Mouse (Mus musculus) G1E (cell line): ENCODE data around the gene Gm3336. TPM values are rescaled to one million over a fixed set of nuclear protein-coding genes. Genes with fewer than 3 reads are reported as not detected.

Experiments used
- ATAC-seq: 2 replicates; pipeline ENCODE4 v1.8.0; 2016; ENCODE audit warnings: mild to moderate bottlenecking; ENCODE audit not compliant: insufficient number of reproducible peaks, poor library complexity, low FRiP score, severe bottlenecking; ENCODE audit errors: extremely low read depth
- DNase-seq: peaks from one replicate; pipeline ENCODE4 v3.0.0; 2012; ENCODE audit warnings: low spot score
- H3K27me3 ChIP-seq: 2 replicates; pipeline ENCODE4 v1.6.1; 2012; ENCODE audit warnings: mild to moderate bottlenecking, low read length, inconsistent platforms; ENCODE audit not compliant: insufficient read depth
- H3K36me3 ChIP-seq: replicated peaks from 2 replicates; pipeline ENCODE3; 2012; ENCODE audit warnings: mild to moderate bottlenecking, inconsistent platforms
- H3K4me1 ChIP-seq: 2 replicates; pipeline ENCODE4 v1.6.1; 2012; ENCODE audit warnings: low read depth, low read length, inconsistent platforms, mixed read lengths; ENCODE audit not compliant: insufficient read depth
- H3K4me3 ChIP-seq: 2 replicates; pipeline ENCODE4 v1.5.1; 2012; ENCODE audit warnings: low read depth, mild to moderate bottlenecking, inconsistent platforms, low read length, moderate library complexity, mixed read lengths
- H3K9me3 ChIP-seq: replicated peaks from 2 replicates; pipeline ENCODE4 v1.6.1; 2012; ENCODE audit warnings: inconsistent platforms
- CTCF ChIP-seq: IDR thresholded peaks from 2 replicates; pipeline ENCODE4 v1.5.1; 2012; ENCODE audit warnings: low read depth, low read length, inconsistent platforms, mixed read lengths
- GATA1 ChIP-seq: IDR thresholded peaks from 2 replicates; pipeline ENCODE4 v1.6.1; 2012; ENCODE audit warnings: borderline replicate concordance, low read length, inconsistent platforms, mixed read lengths
- GATA2 ChIP-seq: IDR thresholded peaks from 2 replicates; pipeline ENCODE4 v1.6.1; 2012; ENCODE audit warnings: low read depth, low read length, inconsistent platforms, borderline replicate concordance
- POLR2AphosphoS5 ChIP-seq: IDR thresholded peaks from 2 replicates; pipeline ENCODE4 v1.6.1; 2012; ENCODE audit warnings: low read depth, low read length, inconsistent platforms; ENCODE audit not compliant: insufficient replicate concordance
- TAL1 ChIP-seq: conservative IDR thresholded peaks from 2 replicates; pipeline ENCODE4 v1.6.1; 2012; ENCODE audit warnings: low read depth, low read length, inconsistent platforms, mixed read lengths
- polyA plus RNA-seq: library from polyadenylated mRNA; stranded (reverse); fragments of >175 nt; gene quantifications from 2 replicates; pipeline ENCODE4 v1.2.3, GENCODE M21; 2012
- total RNA-seq, 2 experiments: library from RNA; stranded (forward) in 1 of 2; stranded (reverse) in 1 of 2; fragments of 200-1000 nt in 1 of 2; fragments of >200 nt in 1 of 2; fragmentation: Nextera tagmentation in 1 of 2; gene quantifications; 2 replicates each; pipeline ENCODE4 v1.2.3; 2014 to 2017

Gm3336 gene
- total and polyA plus RNA-seq, 3 experiments: 0.66 to 3.7 (median 0.93) TPM

DNA sequence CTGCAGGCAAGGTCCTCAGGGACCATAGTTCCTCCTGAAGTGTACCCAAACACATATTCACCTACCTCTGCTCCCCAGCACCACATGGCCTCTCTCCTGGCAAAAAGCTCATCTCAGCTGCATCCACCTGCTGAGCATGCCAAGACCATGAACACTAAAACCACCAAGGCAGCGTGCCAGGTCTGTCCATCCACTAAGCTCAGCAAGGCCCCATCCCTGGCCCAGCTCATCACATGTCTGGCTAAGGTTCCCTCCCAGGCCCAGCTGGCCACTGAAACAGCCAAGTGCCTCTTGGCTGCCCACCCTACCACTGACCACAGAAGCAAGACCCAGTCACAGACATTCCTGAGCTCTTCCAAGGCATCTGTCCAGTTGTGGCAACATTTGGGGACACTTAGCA, 8.0 kb upstream of the Gm3336 start:
- TF ChIP-seq POLR2AphosphoS5: no peak
- no peak for TF ChIP-seq TAL1
- no peak for TF ChIP-seq GATA1
- TF ChIP-seq GATA2: no peak
- ATAC-seq (no peak), DNase-seq (no peak)
- no peaks in the 10 kb centered on the region for H3K9me3 ChIP-seq
- H3K4me1 ChIP-seq: 0 out of 2 replicates have a peak, but pooled peaks cover 5% of the 10 kb centered on the region
- H3K27me3 ChIP-seq: peaks cover 84% of the 10 kb centered on the region
- H3K4me3 ChIP-seq: no peak overlapping the region
- no peaks in the 10 kb centered on the region for H3K36me3 ChIP-seq

DNA sequence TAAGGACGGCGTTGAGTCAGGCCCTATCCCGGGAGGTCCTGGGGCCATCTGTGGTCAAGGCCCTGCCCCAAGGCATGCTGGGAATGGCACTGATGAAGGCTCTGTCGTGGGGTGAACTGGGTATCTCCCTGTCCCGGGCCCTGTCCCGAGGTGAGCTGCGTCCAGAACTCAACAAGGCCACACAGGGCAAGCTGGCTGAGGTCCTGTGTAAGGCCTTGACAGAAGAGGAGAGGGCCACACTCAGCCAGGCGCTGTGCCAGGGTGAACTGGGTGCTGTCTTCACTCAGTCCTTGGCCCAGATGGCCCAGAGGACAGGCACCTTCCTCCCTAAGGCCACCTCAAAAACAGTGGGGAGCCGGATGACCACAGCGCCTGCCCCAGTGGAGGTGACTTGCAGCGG, 7.3 kb upstream of the Gm3336 start:
- ATAC-seq (no peak), DNase-seq (no peak)
- no peak for TF ChIP-seq CTCF
- H3K9me3 ChIP-seq: no peaks in the 10 kb centered on the region
- H3K4me3 ChIP-seq: no peak overlapping the region
- H3K27me3 ChIP-seq: peaks cover 82% of the 10 kb centered on the region
- no peaks in the 10 kb centered on the region for H3K36me3 ChIP-seq
- 0 out of 2 replicates have a peak, but pooled peaks cover 5% of the 10 kb centered on the region for H3K4me1 ChIP-seq

DNA sequence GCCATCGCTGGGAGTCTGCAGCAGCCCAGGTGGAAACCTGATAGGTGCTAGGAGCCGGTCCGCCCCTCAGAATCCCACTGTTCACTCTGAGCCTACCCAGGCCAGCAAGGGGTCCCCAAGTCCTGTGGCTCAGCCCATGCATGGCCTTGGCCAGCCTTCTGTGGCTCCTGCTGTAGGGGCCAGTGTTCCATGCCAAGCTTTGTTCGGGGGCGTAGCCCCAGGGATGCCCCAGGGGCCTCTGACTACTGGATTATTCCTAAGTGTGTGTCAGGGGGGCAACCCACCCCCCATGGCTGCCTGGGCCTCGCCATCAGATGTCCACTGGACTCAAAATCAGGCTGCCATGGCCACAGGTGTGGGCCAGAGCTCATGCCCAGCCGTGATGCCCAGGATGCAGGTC, 4.4 kb upstream of the Gm3336 start:
- Histone ChIP-seq H3K36me3 (no peaks in the 10 kb centered on the region), H3K4me1 (peaks cover 9% of the 10 kb centered on the region), H3K4me3 (no peak overlapping the region), H3K27me3 (peaks cover 77% of the 10 kb centered on the region), H3K9me3 (no peaks in the 10 kb centered on the region)
- ATAC-seq: no peak
- DNase-seq: no peak
- TF ChIP-seq CTCF (no peak), GATA1 (no peak), GATA2 (no peak)

DNA sequence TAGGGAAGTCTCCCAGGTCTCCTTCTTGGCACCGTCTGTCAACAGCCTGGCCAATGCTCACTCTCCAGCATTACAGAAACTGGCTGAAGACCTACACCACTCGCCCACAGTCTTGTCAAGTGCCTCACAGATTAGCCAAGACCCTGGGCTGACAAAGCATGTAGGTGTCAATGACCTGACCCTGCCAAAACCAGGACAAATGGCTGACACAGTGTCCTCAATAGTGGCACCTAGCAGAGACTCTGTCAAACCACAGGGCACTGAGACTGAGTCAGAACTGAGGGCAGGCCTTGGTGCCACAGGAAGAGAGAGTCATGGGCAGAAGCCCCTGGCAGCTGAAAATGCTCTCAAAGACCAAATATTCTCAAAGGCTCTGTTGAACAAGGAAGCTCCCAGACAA, 3.3 kb upstream of the Gm3336 start:
- Histone ChIP-seq H3K27me3 (peaks cover 70% of the 10 kb centered on the region), H3K4me3 (no peak overlapping the region), H3K4me1 (peaks cover 14% of the 10 kb centered on the region), H3K9me3 (no peaks in the 10 kb centered on the region), H3K36me3 (no peaks in the 10 kb centered on the region)
- DNase-seq: no peak
- TF ChIP-seq GATA2: no peak
- TF ChIP-seq POLR2AphosphoS5: no peak
- no peak for TF ChIP-seq CTCF
- TF ChIP-seq TAL1: no peak
- TF ChIP-seq GATA1: no peak
- no peak for ATAC-seq

DNA sequence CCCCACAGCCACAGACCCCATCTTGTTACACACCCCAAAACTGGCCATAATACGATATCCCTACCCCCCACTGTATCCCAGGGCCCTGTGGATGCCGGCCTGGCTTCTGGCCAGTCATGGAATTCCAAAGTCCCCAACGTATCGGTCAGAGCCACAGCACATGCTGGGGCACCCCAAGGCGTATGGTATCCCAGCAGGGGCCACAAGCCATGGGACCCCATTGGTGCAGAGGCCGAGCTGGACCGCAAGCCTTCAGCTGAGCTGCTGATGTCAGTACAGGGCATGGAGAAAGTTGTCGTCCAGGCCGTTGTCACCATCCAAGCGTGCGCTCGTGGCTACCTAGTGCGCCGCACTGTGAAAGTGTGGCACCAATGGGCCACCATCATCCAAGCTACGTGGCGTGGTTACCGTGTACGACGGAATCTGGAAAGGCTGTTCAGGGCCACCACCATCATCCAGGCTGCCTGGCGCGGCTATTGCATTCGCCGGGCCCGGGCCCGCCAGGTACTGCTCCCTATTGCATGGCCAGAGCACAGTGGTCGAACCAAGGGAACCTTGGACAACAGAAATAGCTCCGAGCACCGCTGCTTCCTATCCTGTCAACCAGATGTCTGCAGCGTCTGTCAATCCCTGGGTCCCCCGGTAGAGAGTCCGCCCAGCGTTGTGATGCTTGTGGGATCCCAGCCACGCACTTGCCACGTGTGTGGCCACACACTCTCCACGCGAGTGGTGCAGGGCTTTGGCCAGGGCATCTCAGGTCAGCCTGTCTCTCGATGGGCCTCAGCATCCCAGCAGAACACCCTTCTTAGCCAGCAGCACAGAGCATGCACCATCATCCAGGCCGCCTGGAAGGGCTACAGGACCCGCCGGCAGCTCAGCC, 1.6 kb upstream of the Gm3336 start:
- H3K27me3 ChIP-seq: peaks cover 56% of the 10 kb centered on the region
- H3K9me3 ChIP-seq: no peaks in the 10 kb centered on the region
- ATAC-seq: no peak
- no peak overlapping the region for H3K4me3 ChIP-seq
- H3K36me3 ChIP-seq: no peaks in the 10 kb centered on the region
- no peak for DNase-seq
- H3K4me1 ChIP-seq: peaks cover 18% of the 10 kb centered on the region
- TF ChIP-seq POLR2AphosphoS5 (no peak), CTCF (no peak), GATA1 (no peak)

DNA sequence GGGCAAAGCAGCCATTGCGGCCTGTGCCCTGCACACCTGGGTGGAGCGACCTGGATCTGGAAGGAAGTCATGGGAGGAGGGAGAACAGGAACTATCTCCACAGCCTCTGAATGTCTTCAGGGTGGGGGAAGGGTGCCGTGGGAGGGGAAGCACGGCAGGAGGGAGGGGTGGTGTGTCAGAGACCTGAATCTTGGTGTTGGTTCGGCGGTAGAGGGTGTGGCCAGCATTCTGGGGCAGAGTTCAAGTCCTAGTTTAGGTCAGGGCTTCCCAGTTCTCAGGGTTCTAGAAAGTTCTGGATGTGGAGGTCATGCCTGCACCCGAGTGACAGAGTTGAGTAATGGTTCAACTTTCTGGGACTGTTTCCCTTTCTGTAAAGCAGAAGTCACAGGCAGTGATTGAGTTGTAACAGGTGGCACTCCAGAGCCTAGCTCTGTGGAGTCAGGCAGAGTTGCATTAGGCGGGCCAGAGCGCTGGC, 1.5 kb downstream of the Gm3336 start:
- Histone ChIP-seq H3K4me1 (peaks cover 23% of the 10 kb centered on the region), H3K36me3 (no peaks in the 10 kb centered on the region), H3K4me3 (no peak overlapping the region), H3K9me3 (no peaks in the 10 kb centered on the region), H3K27me3 (peaks cover 47% of the 10 kb centered on the region)
- no peak for DNase-seq
- TF ChIP-seq CTCF: no peak
- no peak for ATAC-seq

DNA sequence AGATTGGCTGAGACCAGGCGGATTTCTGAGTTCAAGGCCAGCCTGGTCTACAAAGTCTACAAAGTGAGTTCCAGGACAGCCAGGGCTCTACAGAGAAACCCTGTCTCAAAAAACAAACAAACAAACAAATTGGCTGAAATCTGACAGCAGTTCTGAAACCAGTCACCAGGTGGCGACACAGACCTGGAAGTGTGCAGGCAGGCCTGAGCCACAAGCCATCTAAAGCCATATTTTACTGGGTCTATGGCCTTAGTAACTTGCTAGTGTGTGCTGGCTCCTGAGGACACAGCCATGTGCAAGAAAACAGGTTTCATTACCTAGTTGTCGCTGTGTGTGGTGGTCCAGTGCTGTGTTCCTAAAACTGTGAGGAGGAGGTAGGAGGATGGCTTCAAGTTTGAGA, 2.4 kb downstream of the Gm3336 start:
- Histone ChIP-seq H3K4me3 (no peak overlapping the region), H3K4me1 (peaks cover 23% of the 10 kb centered on the region), H3K36me3 (no peaks in the 10 kb centered on the region), H3K9me3 (no peaks in the 10 kb centered on the region), H3K27me3 (peaks cover 46% of the 10 kb centered on the region)
- no peak for ATAC-seq
- DNase-seq: peak; percentile 38
- TF ChIP-seq TAL1 (no peak), CTCF (peak; percentile 54), GATA2 (no peak), GATA1 (no peak), POLR2AphosphoS5 (no peak)
